Mouse (Mus musculus) frontal cortex, adult (tissue): Measurements from ENCODE around the gene Paf1.

Experiments
- ATAC-seq: cut with Nextera tagmentation; 2 replicates; pipeline ENCODE4 v1.9.2; 2017; ENCODE audit warnings: mild to moderate bottlenecking, moderate library complexity, mixed read lengths; ENCODE audit not compliant: low TSS enrichment

The Paf1 gene

GRCm38 (mm10) chr7:28370977-28371513 lies 21.7 kb upstream of the Paf1 start:
- ATAC-seq: no peak

- no peak for ATAC-seq
These were observed 21.2 kb upstream of the Paf1 start for GRCm38 (mm10) chr7:28371514-28371989.

DNA sequence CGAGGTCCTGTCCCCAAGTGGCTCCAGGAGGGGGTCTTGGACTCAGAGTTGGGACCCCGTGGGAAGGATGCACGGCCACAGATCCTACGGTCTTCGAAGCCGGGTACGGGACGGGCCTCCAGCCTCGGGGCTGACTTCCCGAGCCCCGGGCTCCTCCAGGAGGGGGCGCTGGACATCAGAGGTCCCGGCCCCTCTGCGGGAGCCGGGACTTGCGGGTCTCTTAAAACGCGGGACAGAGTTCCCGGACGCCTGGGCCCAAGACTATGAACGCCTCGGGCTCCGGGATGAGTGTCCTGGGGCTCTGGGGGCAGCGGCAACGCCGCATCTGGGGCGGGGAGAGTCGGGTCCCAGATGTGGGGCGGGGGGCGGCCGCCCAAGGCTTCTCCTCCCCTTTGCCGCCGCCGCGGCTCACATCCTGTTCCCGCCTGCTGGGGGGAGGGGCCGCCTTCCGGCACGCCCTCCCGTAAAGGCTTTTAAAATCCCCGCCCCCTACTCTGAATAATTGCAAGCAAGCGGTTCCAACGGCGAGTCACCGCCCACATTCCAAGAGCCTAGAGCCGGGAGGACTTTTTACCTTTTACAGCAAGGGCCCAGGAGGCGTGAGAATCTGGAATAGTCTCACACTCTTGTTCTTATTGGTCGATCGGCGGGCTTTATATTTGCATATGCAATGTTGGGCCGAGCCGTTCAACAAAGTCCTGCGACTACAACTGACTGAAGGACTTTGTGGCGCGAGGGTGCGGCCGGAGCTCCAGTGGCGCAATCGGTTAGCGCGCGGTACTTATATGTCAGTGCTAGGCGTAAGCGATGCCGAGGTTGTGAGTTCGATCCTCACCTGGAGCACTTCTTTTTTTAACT lies 20.3 kb upstream of the Paf1 start, which contains the start of gene Plekhg2:
Gene Plekhg2 (minus strand): TSS at position 349 of the 858 bp plus-strand sequence.
- ATAC-seq: peak; percentile 71

GRCm38 (mm10) chr7:28373131-28373581 lies 19.6 kb upstream of the Paf1 start:
- ATAC-seq: 0 out of 2 replicates have a peak, but pooled peaks have one; percentile 11

GRCm38 (mm10) chr7:28373891-28374495 lies 18.8 kb upstream of the Paf1 start:
- no peak for ATAC-seq

GRCm38 (mm10) chr7:28374647-28375046 lies 18.1 kb upstream of the Paf1 start:
- ATAC-seq: no peak

DNA sequence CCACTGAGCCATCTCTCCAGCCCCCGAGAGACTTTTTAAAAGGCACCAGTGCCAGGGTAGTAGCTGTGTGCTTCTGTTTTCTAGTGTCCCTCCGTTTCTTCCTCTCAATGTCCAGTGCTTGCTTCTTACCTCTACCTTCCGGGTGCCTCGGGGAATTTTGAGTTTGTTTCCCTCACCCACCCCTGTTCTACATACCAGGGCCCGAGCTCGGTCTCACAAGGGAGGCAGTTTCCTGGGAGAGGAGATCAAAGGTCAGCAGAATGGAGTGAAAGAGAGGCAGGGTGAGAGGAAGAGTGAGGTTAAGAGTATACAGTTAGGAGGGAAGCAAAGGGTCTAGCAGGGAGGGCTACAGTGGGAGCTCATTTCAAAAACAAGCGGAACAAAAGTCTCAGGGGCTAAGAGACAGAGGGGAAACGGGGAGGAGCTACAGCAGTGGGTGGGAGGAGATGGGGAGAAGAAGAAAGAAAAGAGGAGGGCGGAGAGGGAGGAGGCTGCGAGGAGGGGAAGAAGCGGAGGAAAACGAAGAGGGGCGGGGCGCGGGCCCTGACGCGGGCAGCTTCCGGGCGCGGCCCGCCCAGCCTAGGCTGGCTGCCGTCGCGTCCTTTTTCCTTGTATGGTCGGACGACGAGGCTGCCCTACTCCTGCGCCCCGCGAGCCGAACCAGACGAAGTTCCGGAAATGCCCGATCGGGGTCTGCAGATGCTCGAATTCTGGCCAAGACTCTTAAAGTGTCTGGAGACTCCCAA lies 17.4 kb upstream of the Paf1 start:
- no peak for ATAC-seq

DNA sequence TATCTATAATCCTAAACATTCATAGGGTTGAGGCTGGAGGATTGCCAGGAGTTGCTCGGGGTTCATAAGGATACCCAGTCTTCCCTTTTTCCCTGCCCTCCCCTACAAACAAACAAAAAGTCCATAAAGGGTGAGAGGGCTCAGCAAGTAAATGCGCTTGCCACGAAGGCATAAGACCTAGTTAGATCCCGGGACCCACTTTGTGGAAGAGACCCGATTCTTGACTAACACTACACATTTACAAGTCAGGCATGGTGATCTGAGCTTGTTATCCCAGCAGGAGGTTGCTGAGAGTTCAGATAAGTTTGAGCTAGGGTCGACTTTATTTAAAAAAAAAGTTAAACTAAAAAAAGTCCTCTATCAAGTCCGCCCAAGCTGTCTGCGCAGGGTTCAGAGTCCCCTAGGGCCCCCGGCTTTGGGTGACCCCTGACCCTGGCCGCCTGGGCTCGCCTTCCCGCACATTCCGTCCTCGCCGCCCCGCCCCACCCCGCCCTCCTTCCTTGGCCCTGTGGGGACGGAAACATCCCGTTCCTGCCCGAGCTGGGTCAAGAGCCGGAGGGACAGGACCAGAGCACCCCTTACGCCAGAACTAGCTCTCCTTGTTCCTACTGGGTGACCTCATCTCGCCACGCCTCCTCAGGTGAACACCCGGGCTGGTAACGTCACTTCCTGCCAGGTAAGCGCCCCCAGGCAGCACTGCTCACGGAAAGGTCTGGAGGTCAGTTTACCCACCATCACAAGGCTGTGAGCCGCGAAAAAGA lies 16.6 kb upstream of the Paf1 start:
- no peak for ATAC-seq

DNA sequence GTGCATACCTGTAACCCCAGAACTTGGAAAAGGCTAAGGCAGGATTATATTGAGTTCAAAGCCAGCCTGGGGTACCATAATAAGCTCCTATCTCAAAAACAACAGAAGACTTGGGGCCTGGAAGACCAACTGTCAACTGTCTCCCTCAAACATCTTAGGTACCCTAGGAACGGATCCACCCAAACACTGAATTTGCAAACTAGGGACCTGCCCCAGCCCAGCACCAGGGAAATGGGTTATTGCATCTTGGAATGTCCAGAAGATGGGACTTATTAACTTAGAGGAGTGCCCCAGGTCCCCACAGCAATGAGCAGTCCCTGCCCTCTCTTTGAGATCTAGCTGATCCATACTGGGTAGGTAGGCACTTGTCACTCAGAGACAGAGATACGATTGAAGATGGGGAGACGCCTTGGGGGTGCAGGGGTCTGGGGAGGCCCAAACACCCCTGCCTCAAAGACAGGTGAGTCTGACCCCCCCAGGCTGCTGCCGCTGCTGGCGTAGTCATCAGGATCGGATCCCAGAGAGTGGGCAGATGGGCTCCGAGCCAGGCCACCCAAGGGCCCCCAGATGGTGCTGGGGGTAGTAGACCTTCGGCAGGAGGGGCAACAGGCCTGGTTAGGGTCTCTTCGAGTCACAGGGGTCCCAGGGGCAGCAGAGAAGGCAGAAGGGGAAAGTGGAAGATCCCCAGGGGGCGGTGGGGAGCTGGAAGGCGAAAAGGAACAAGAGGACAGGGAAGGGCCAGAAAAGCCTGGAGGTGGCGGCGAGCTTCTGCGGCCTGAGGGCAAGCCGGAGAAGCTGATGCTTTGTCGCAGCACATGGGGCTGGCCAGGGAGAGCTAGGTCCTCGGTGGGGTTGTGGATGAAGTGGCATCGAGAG lies 15.3 kb upstream of the Paf1 start:
- no peak for ATAC-seq

DNA sequence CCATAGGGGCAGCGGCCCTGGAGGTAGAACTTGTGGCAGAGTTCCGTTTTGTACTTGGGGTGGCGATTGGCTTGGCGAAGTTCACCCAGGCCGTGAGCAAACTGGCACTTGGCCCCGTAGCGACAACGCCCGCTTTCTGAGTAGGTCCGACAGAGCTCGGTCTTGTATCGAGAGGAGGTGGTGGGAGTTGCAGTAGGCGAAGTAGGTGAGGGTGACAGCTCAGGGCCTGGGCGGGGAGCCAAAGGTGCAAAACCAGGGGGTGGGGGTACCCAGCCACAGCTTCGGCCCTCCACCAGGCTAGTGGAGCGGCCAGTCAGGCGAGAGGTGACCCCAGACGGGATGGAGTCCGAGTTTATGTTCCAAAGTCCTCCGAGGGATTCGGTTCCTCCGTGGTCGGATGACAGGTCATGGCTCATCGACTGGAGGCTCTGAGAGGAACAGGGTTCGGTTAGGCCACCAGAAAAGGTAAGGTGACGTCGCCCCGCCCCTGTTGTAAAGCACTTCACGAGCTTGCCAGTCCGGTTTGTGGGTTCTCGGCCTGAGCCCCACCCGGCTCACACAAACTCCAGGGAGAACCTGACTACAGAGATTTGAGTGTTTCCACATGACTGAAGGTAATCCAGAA lies 14.6 kb upstream of the Paf1 start:
- ATAC-seq: no peak

GRCm38 (mm10) chr7:28378769-28379651 lies 13.7 kb upstream of the Paf1 start:
- peak; percentile 26; the same call in 1 of the 2 replicates for ATAC-seq

- no peak for ATAC-seq
These were observed 12.3 kb upstream of the Paf1 start, which contains the start of gene Zfp36 for GRCm38 (mm10) chr7:28380237-28381016. Gene Zfp36 (minus strand): TSS chr7:28380253.

GRCm38 (mm10) chr7:28381017-28381790 lies 11.5 kb upstream of the Paf1 start:
- no peak for ATAC-seq

DNA sequence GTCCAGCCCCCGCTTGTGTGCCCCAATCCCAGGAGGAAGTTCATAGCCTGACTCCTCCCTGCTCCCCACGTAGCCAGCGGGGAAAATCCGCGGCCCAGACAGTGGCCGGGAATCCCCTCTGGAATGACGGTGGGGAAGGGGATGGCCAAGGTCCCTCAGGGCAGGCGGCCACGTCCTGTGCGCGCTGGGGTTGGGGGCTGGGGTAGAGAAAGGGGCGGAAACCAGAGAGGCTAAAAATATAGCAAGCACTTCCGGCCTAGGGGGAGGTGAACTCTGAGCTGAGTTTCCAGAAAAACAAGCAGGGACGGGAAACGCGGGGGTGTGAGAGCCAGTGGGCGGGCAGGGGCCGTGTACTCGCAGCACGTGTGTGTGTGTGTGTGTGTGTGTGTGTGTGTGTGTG lies 10.8 kb upstream of the Paf1 start:
- no peak for ATAC-seq

DNA sequence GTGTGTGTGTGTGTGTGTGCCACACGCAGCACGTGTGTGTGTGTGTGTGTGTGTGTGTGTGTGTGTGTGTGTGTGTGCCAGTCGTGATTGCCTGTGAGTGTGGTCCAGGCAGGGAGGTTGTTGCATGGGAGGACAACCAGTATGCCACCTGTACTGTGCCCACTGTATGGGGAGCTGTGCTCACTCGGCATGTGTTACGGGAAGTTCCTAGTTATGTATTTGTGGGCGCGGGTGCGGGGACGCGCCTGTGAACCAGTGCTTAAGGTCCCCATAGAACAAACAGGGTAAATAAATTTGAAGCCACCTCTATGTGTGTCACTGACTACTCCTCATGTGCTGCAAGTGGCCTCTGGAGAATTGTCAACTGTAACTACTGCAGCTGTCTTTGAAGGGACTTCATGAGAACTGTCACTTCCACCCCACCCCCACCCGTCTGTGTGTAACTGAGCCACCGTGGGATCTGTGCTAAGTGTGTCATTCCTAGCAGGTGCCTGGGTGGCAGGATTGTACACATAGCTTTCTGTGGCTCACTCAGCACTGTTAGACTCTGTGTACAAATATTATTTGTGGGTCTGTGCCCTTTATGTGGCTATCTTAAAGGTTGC lies 10.3 kb upstream of the Paf1 start:
- ATAC-seq: peak; percentile 21; the same call in 1 of the 2 replicates

DNA sequence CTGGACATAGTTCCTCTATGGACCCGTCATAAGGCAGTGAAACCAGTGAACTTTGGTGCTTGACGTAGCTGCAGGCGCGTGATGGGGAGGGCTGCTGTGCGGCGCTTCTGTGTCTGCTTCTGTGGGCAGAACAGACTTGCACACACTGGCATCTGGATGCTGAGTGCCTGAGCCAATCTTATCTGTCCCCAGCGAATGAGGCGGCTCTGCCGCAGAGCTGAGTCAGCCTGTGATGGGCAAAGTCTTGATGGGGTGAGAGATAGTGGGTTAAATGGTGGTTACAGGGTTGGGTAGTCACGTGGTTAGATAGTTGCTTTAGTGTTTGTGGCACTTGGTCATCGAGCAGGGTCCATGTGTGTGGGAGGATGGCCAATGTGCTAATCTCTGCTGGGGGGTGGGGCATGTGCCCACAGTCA lies 9.8 kb upstream of the Paf1 start:
- ATAC-seq: peak; percentile 78
